Mouse (Mus musculus) kidney, postnatal 14 days (tissue): ENCODE measurements around the gene Ttc32.

ENCODE experiments used
- DNase-seq: peaks from one replicate; pipeline ENCODE4 v3.0.0; 2022; ENCODE audit warnings: mixed read lengths

Gene Ttc32

DNA sequence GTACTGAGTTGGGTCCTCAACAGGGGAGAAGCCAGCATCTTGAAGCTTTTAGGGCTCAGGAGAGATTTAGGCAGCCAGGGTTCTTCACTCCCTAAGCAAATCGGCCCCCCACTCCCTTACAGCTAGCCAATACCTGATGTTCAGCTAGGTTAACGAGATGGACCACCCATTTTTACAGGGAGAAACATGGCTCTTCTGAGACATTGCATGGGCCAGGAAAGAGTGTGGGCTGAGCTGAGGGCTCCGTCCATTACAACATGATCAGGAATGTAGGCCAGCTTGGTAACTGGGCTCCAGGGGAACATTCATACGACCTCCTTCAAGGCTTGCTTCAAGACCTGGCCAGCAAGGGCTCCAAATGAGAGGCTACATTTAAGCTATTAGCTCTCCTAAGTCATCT, 16.9 kb downstream of the Ttc32 start:
- DNase-seq: no peak

DNA sequence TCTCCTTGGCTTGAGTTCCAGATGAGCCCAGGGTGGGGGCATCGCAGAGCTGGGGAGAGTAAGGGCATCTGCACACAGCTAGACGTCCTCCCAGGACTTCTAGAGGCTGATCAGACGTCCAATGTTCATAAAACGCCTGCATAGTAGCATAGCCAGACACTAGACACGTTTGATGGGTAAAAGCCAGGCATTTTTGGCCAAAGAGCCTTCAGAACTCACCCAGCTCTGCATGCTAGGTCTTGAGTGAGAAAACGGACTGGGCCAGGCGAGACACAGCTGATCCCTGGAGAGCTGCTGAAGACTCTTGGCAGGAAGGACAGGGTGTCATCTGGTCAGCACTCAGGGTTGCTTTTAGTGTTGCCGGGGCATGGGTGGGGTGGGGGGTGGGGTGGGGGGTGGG, 18.3 kb downstream of the Ttc32 start:
- no peak for DNase-seq

DNA sequence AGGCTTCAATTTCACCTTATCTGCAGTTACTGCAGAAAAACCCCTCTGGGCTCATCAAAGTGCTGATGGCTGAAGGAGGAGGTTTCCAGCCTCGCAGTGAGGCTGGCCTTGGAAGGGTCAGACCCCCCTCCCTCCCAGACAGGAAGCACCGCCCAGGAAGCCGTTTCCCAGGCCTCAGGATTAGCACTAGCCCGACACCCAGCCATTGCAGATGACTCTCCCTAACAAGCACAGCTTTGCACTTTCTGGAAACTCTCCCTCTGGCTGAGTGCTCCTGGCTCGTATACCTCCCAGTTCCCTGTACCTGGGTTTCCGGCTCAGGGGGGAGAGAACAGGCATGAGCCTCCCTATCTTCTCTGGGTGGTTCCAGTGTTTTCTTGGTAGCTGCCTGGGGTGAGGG, 21.0 kb downstream of the Ttc32 start:
- no peak for DNase-seq

DNA sequence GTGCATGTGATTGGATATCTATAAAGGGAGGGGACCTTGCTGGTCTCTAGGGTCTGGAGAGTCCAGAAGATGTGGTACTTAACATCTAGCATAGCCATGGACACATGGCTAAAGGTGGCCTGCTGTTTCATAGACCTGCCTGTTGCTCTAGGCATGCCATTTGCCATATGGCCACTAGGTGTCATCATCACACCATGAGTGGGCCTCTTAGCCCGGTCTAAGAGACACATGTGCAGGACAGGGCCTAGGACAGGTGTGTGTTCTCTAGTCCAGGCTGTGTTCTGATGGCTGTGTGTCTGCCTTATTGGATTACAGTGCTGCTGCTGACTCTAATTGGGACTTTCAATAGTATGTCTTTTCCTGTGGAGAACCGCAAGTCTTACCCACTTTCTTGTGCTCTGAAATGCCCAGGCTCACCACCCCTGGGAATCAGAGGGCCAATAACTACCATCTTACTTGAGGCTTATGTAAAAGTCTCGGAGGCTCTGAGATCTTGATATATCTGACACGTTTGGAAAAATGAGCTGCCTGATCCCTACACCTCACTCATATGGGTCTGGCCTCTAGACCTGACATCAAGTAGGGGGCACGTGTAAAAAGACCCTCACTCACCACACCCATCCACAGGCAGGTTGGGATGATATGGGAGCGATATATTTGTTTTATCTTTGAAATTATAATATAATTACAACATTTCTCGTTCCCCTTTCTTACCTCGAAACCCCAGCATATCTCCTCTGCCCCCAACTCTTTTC, 22.5 kb downstream of the Ttc32 start:
- peak; percentile 84 for DNase-seq

DNA sequence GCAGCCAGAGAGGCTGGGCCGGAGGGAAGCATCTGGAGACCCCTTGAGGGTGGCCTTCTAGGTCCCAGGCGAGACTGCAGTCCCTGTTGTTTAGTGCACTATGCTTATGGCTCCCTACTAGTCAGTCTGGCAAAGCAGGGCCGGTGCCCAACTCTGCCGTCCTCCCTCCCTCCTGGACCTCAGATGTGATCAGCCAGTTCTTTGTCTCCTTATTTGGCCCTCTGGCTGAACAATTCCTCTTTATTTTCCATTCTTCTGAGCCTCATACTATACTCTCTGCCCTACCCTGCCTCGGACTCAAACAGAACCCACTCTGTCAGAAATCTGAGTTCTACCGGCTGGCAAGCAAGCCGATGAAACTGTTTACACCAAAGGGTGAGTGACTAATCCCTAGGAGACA, 23.5 kb downstream of the Ttc32 start:
- no peak for DNase-seq

DNA sequence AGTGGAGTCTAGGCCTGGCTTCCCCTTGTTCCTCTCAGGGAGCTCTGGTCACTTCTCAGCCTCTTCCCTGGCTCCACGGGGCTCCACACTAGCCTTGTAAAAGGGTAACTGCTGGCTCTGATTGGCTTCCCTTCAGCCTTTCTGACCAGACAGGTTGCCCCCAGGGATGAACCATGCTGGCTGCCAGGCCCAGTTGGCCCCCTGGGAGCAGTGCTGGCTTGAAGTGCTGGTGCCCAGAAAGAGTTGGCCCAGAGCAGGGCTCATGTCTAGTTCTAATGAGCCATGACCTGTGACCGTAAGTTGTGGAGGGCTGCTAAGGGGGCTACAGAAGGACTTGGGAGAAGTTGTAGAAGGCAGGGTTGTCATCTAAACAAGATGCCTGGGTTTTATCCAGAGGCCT, 24.2 kb downstream of the Ttc32 start:
- DNase-seq: no peak

DNA sequence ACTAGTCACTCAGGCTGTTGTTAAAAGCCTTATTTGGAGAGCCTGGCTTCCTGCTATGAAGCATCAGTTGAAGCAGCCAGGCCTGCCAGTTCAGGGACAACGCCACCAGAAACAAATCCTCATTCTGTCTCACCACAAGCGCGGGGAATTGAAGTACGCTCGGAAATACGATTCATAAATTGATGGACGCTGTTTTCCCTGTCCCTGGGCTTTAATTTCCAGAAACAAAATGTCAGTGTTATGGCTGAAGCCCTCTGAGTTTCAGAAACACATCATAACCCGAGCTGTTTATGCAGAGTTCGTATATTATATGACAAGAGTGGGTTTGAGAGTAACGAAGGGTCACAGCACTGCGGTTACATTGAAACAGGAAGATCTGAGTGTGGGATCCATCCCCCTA, 25.5 kb downstream of the Ttc32 start:
- DNase-seq: no peak

DNA sequence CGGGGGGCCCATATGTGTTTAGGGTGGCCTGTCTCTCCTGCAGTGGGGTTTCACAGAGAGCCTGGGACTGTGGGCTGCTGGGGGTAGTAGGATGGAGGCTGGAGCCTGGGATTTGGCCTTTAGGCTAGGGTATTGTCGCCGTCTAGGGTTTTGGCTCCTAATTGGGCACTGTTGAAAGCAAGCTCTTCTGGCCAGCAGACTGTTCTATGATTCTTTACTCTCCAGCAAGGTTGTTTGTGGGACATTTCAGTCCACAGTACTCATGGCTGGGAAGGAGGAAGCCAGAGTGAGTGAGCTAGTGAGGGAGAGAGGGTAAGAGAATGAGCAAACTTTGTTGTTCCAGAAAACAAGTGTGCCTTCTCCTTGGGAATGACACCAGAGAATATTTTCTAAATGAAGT, 29.7 kb downstream of the Ttc32 start:
- no peak for DNase-seq

DNA sequence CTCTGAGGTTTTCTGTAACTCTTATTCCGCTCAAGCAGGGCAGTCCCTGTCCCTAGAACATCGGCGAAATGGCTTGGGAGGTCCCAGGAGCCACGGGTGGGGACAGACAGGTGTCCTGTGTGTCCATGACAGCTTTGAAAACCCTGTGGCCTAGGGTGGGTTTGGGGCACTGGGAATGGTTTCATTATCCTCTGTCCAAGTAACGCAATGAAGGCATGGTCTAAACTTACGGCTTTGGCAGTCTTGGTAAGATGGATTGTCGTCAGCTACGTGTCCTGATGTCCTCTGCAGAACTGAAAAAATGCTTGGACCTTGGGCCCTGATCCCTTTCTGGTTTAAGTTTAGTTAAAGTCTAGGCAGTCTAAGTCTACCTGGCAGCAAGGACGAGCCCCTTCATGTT, 30.2 kb downstream of the Ttc32 start:
- DNase-seq: no peak

DNA sequence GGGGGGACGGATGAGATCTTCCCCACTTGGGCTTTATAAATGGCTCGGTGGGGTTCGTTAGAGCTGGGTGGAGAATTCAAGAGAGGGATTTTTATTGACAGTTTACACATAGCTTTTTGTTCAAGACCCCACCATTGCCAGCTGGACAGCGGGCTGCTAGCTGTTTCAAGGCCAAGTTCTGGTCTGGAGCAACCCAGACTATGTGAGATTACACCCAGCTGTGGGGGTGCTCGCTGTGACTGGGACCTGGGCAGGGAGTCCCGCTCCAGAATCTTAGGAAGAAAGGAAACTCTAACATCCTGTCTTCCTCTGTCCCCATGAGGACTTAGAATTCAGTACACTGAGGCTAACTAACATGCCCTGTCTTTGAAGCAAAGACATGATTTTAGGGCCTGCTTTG, 33.8 kb downstream of the Ttc32 start:
- no peak for DNase-seq

DNA sequence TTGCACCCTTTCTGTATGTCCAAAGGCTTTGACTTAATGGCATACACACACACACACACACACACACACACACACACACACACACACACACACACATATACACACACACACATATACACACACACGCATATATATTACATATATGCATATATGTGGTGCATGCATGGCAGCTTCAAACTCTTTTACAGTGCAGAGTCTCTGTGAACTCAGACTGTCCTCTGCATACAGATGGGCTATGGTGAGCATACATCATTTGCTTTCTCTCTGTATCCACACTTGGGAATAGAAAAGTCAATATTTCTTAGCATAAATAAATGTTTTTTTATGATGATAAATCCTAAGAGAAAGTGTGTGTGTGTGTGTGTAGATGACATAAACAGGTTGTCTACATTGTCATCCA, 41.3 kb downstream of the Ttc32 start:
- DNase-seq: no peak

DNA sequence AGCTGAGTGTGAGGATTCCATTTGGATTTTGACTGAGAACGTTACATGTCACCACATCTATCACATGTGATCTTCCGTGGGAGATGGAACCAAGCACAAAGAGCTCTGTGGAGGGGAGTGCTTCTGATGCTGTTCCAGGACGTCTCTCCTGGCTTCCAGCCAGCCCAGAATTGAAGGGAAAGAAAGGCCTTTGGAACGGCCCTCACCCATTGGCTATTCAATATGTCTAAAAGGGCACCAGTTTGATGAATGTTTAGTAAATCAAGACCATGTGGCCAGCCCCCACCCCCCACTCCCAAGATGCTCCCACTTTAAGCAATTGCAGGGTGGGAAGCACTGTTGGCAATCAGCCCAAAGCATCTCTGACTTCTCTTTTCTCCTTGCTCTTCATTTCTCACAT, 41.7 kb downstream of the Ttc32 start:
- DNase-seq: no peak

DNA sequence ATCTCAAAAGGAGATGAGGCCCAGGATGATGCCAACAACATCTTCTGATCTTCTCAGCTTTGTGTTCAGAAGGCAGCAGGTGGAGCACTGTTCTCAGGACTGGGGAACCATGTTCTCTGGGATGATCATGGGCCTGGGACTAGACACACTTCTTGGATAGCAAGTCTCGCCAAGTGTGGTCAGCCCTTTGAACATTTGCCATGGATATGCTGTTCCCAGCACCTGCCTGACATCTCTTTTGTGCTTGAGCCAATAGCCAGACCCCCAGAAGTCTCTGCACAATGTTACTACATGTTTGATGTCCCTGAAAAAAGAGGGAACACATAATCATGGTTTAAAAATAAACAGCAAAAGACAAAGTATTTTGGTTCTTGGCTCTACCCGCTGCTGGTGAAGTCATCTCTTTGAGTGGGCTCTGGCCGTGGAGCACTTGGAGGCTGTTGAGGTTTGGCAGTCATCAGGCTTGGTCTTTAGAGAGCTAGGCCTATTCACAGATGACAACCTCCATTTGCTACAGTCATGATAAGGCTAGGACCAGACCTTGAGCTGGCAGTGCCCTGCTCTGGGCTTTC, 47.8 kb downstream of the Ttc32 start:
- no peak for DNase-seq

DNA sequence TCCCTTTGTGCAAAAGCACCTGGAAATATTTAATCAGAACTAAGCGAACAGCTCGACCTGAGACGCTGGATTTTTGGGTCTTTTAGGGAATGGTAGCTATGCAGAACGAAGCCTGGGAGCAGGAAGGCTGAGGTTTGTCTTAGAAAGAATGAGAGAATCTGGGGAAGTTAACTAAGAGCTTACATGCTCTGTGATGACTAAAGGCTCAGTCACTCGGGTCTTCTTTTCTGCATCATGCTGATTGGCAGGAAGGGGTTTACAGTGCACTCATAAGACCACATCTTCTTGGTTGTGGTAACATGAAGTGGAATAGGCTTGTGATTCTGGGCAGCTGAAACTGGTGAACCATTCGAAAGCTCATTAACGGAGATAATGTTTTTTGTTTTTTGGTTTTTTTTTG, 60.4 kb downstream of the Ttc32 start:
- no peak for DNase-seq
